Mouse (Mus musculus) embryonic facial prominence, embryonic 13.5 days (tissue): ENCODE data around the gene Cep112. TPM values are rescaled to one million over a fixed set of nuclear protein-coding genes. Genes with fewer than 3 reads are reported as not detected.

Source experiments
- ATAC-seq: fragments of 200-750 bp; cut with Nextera tagmentation; 2 replicates; pipeline ENCODE4 v1.8.0; 2017; ENCODE audit warnings: low read depth; ENCODE audit not compliant: insufficient number of reproducible peaks, insufficient read depth, low FRiP score, low TSS enrichment
- H3K27ac ChIP-seq: fragments of 300-500 bp; sonication (generic); 2 replicates; pipeline ENCODE4 v1.5.1; 2015; ENCODE audit warnings: moderate library complexity, mild to moderate bottlenecking, inconsistent platforms
- H3K27me3 ChIP-seq: fragments of 300-500 bp; sonication (generic); 2 replicates; pipeline ENCODE4 v1.6.1; 2015; ENCODE audit warnings: mild to moderate bottlenecking, inconsistent platforms
- H3K36me3 ChIP-seq: fragments of 300-500 bp; sonication (generic); 2 replicates; pipeline ENCODE4 v1.6.1; 2015; ENCODE audit warnings: mild to moderate bottlenecking, inconsistent platforms
- H3K4me1 ChIP-seq: fragments of 300-500 bp; sonication (generic); 2 replicates; pipeline ENCODE4 v1.6.1; 2015; ENCODE audit warnings: inconsistent platforms
- H3K4me2 ChIP-seq: fragments of 300-500 bp; sonication (generic); 2 replicates; pipeline ENCODE4 v1.6.1; 2015; ENCODE audit warnings: moderate library complexity, mild to moderate bottlenecking, inconsistent platforms
- H3K4me3 ChIP-seq: fragments of 300-500 bp; sonication (generic); 2 replicates; pipeline ENCODE4 v1.5.1; 2015; ENCODE audit warnings: mild to moderate bottlenecking, inconsistent platforms
- H3K9ac ChIP-seq: fragments of 300-500 bp; sonication (generic); 2 replicates; pipeline ENCODE4 v1.6.1; 2015; ENCODE audit warnings: mild to moderate bottlenecking, inconsistent platforms
- H3K9me3 ChIP-seq: fragments of 300-500 bp; sonication (generic); 2 replicates; pipeline ENCODE4 v1.6.1; 2016; ENCODE audit warnings: inconsistent platforms
- WGBS: fragments of 180-500 bp; shearing (Covaris S2); methylation state at CpG from one replicate; pipeline ENCODE4 v1.1.7; 2015; ENCODE audit warnings: mixed read lengths; 5-methylcytosine and 5-hydroxymethylcytosine counted together
- polyA plus RNA-seq: library from polyadenylated mRNA; unstranded; fragments of >200 nt; fragmentation: Nextera tagmentation; extraction: Ambion mirVana; gene quantifications from 2 replicates; pipeline ENCODE4 v1.2.1, GENCODE M21; 2015

The Cep112 gene
- polyA plus RNA-seq, 1 experiment from 2014 or later = 21.9 TPM

GRCm38 (mm10) chr11:108418540-108418939, 6.5 kb upstream of the Cep112 start:
- no peak overlapping the region for H3K27ac ChIP-seq
- peaks cover 15% of the 10 kb centered on the region; the same call in 1 of the 2 replicates for H3K4me1 ChIP-seq
- WGBS = 28% methylated on average over 1 of the region's 1 CpGs
- H3K9ac ChIP-seq = no peak overlapping the region
- no peaks in the 10 kb centered on the region for H3K36me3 ChIP-seq
- no peak overlapping the region for H3K4me2 ChIP-seq
- ATAC-seq = no peak
- H3K27me3 ChIP-seq = peaks cover 4% of the 10 kb centered on the region
- no peaks in the 10 kb centered on the region for H3K9me3 ChIP-seq
- H3K4me3 ChIP-seq = no peak overlapping the region

DNA sequence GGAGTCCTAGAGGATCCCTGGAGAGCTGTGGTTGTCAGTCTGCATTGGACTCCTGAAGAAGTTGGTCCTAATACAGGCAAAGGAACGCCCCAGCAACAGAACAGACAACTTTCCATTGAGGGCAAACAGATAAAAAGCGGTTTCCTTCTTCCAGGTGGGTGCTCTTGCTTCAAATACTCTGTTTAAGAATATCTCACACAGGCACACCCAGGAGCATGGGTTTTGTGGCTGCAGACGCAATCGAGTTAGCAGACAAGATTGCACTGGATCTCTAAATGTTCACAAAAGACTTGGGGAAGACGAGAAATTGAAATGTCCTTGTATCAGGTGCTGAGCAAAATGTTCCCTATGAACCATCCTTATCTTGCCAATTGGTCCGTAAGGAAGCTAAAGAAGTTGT, 5.8 kb upstream of the Cep112 start:
- no peaks in the 10 kb centered on the region for H3K9me3 ChIP-seq

GRCm38 (mm10) chr11:108420751-108421150, 4.2 kb upstream of the Cep112 start:
- Histone ChIP-seq H3K27ac (no peak overlapping the region), H3K9ac (no peak overlapping the region), H3K36me3 (no peaks in the 10 kb centered on the region), H3K27me3 (peaks cover 5% of the 10 kb centered on the region), H3K4me2 (no peak overlapping the region), H3K4me3 (no peak overlapping the region), H3K9me3 (no peaks in the 10 kb centered on the region), H3K4me1 (peaks cover 20% of the 10 kb centered on the region; the same call in 1 of the 2 replicates)
- WGBS = 83% methylated on average over 4 of the region's 4 CpGs
- no peak for ATAC-seq

More for the DNA sequence above, 5.8 kb upstream of the Cep112 start:
- no peak overlapping the region for H3K9ac ChIP-seq
- no peak overlapping the region for H3K4me2 ChIP-seq
- H3K27ac ChIP-seq = no peak overlapping the region
- H3K4me3 ChIP-seq = no peak overlapping the region
- ATAC-seq = no peak
- peaks cover 5% of the 10 kb centered on the region for H3K27me3 ChIP-seq
- H3K4me1 ChIP-seq = peaks cover 20% of the 10 kb centered on the region; the same call in 1 of the 2 replicates
- no peaks in the 10 kb centered on the region for H3K36me3 ChIP-seq
- 86% methylated on average over 6 of the region's 6 CpGs for WGBS

GRCm38 (mm10) chr11:108423221-108423620, 1.8 kb upstream of the Cep112 start:
- WGBS = 65% methylated on average over 7 of the region's 7 CpGs
- Histone ChIP-seq H3K36me3 (no peaks in the 10 kb centered on the region), H3K27me3 (peaks cover 5% of the 10 kb centered on the region), H3K9me3 (no peaks in the 10 kb centered on the region), H3K4me2 (no peak overlapping the region), H3K4me3 (no peak overlapping the region), H3K27ac (no peak overlapping the region), H3K9ac (no peak overlapping the region), H3K4me1 (peaks cover 23% of the 10 kb centered on the region; the same call in 1 of the 2 replicates)
- ATAC-seq = no peak

DNA sequence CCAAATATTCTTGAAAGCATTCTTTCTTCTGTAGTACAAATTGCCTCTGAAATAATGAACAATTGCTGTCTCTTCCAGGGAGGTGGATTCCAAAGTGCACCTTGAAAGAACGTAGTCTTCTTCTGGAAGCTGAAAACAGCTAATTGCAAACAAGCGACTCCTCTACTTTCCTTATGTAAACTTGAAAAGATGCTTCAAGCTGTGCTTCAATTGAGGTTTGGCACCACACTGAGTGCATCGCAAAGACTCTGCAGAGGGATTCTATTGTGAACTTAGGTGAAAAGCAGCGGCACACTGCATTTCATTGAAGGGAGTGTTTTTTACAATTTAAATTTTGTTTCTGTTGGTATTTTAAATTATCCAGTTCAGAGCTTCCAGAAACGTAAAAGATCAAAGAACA, 881 bp upstream of the Cep112 start:
- H3K27me3 ChIP-seq = peaks cover 5% of the 10 kb centered on the region
- no peak for ATAC-seq
- peaks cover 23% of the 10 kb centered on the region; the same call in 1 of the 2 replicates for H3K4me1 ChIP-seq
- H3K36me3 ChIP-seq = no peaks in the 10 kb centered on the region
- H3K9ac ChIP-seq = peak overlapping the region; percentile 85; the same call in 1 of the 2 replicates
- H3K9me3 ChIP-seq = no peaks in the 10 kb centered on the region
- peak overlapping the region; percentile 74 for H3K4me2 ChIP-seq
- no peak overlapping the region for H3K27ac ChIP-seq
- 6% methylated on average over 5 of the region's 5 CpGs for WGBS
- peak overlapping the region; percentile 74 for H3K4me3 ChIP-seq

- WGBS = 7% methylated on average over 14 of the region's 14 CpGs
- Histone ChIP-seq H3K27ac (peak overlapping the region; percentile 72), H3K4me1 (peaks cover 18% of the 10 kb centered on the region; the same call in 1 of the 2 replicates)
Measured at GRCm38 (mm10) chr11:108425592-108425921, 565 bp downstream of the Cep112 start.

GRCm38 (mm10) chr11:108426086-108426485, 1.1 kb downstream of the Cep112 start:
- H3K9me3 ChIP-seq = no peaks in the 10 kb centered on the region
- H3K9ac ChIP-seq = no peak overlapping the region
- H3K36me3 ChIP-seq = no peaks in the 10 kb centered on the region
- H3K27ac ChIP-seq = no peak overlapping the region
- H3K4me1 ChIP-seq = peaks cover 14% of the 10 kb centered on the region; the same call in 1 of the 2 replicates
- peak overlapping the region; percentile 74 for H3K4me2 ChIP-seq
- peak overlapping the region; percentile 74 for H3K4me3 ChIP-seq
- H3K27me3 ChIP-seq = peaks cover 5% of the 10 kb centered on the region
- no peak for ATAC-seq
- WGBS = 90% methylated on average over 3 of the region's 3 CpGs

More at GRCm38 (mm10) chr11:108425592-108425921, 565 bp downstream of the Cep112 start:
- Histone ChIP-seq H3K4me3 (peak overlapping the region; percentile 74), H3K4me2 (peak overlapping the region; percentile 74), H3K9me3 (no peaks in the 10 kb centered on the region), H3K36me3 (no peaks in the 10 kb centered on the region), H3K9ac (peak overlapping the region; percentile 85), H3K27me3 (peaks cover 5% of the 10 kb centered on the region)
- ATAC-seq = peak; percentile 35; the same call in 1 of the 2 replicates

DNA sequence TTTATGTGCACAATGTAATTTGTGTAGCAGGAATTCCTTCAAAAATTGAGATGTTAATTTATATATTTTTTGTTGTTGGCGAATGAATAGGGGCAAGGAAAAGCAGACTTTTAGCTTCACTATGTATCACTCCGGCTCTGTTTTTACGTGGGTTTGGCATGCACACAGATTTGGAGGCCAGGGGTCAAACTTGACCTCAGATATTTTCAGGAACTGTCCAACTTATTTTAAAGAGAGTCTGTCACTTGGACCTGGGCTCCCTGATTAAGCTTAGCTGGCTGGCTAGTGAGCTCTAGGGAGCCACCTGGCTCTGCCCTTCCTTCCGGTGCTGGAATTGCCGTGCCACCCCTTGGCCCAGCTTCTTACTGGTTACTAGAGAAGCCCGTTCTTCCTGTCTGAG, 2.2 kb downstream of the Cep112 start:
- WGBS = 58% methylated on average over 6 of the region's 6 CpGs
- Histone ChIP-seq H3K27me3 (peaks cover 5% of the 10 kb centered on the region), H3K27ac (no peak overlapping the region), H3K36me3 (no peaks in the 10 kb centered on the region), H3K4me2 (no peak overlapping the region), H3K4me3 (no peak overlapping the region), H3K9me3 (no peaks in the 10 kb centered on the region), H3K4me1 (peaks cover 14% of the 10 kb centered on the region; the same call in 1 of the 2 replicates), H3K9ac (no peak overlapping the region)
- ATAC-seq = no peak

DNA sequence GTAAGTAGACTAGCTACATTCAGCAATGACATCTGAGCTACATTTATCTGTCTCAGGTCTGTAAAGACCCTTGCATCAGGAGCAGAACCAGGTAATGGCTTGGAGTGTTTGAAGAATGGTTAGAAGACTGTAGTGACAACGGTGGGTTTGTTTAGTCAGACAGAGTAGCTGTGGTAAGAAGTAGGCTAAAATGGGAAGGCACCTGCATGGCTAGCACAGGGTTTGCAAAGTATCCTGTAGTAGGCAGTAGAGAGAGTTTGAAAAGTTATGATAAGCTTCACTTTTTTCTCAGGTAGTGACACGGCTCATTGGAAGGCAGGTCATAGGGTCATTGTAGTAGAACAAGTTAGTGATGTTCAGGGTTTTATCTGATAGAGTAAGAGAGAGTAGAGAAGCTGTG, 4.1 kb downstream of the Cep112 start:
- WGBS = 77% methylated on average over 2 of the region's 2 CpGs
- Histone ChIP-seq H3K4me3 (no peak overlapping the region), H3K9ac (no peak overlapping the region), H3K9me3 (no peaks in the 10 kb centered on the region), H3K27ac (no peak overlapping the region), H3K27me3 (no peaks in the 10 kb centered on the region), H3K36me3 (no peaks in the 10 kb centered on the region), H3K4me1 (peaks cover 4% of the 10 kb centered on the region; the same call in 1 of the 2 replicates), H3K4me2 (no peak overlapping the region)
- no peak for ATAC-seq

GRCm38 (mm10) chr11:108443893-108444563, 19.0 kb downstream of the Cep112 start:
- Histone ChIP-seq H3K27me3 (no peaks in the 10 kb centered on the region), H3K4me3 (no peak overlapping the region), H3K9me3 (no peaks in the 10 kb centered on the region), H3K4me1 (no peaks in the 10 kb centered on the region), H3K9ac (no peak overlapping the region), H3K36me3 (0 out of 2 replicates have a peak, but pooled peaks cover 7% of the 10 kb centered on the region), H3K27ac (no peak overlapping the region), H3K4me2 (no peak overlapping the region)
- no peak for ATAC-seq
- 82% methylated on average over 11 of the region's 11 CpGs for WGBS

DNA sequence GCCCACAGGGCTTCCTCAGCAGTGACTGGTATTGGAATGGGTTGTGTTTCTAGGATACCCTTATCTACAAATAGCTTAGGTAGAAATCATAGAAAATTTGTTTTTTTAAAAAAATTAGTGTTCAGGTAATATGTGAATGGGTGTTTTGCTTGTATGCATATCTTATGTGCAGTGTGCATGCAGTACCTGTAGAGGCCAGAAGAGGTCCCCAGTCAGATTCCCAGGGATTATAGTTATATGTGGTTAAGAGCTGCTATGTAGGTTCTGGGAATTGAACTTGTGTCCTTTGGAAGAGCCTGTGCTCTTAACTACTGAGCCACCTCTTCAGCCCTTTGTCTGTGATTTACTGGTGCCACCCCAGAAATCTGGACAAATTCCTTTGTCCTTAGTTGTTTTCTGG, 22.2 kb downstream of the Cep112 start:
- Histone ChIP-seq H3K4me2 (no peak overlapping the region), H3K9me3 (0 out of 2 replicates have a peak, but pooled peaks cover 6% of the 10 kb centered on the region), H3K4me1 (peaks cover 6% of the 10 kb centered on the region; the same call in 1 of the 2 replicates), H3K4me3 (no peak overlapping the region), H3K27me3 (no peaks in the 10 kb centered on the region), H3K27ac (no peak overlapping the region), H3K36me3 (peaks cover 6% of the 10 kb centered on the region), H3K9ac (no peak overlapping the region)
- ATAC-seq = no peak

DNA sequence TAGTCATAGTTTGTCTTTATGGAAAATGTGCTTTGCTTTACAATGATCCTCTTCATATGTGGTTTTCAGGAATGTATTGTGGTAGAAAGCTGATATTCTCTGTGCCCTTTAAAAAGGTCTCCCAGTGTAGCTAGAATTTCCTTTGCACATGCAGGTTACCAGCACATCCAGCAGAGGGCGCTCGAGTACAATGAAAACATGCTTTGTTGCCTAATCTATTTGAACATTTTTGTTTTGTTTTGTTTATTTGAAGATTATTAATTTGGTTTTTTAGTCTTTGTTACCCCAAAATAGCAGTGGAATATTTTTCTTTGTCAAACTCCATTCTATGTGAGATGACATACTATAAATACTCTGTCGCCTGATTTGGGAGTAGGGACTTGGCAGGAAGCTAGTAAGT, 24.8 kb downstream of the Cep112 start:
- WGBS = 27% methylated on average over 3 of the region's 3 CpGs
- ATAC-seq = no peak
- Histone ChIP-seq H3K4me3 (no peak overlapping the region), H3K9ac (no peak overlapping the region), H3K27ac (no peak overlapping the region), H3K27me3 (no peaks in the 10 kb centered on the region), H3K4me1 (peaks cover 6% of the 10 kb centered on the region; the same call in 1 of the 2 replicates), H3K36me3 (peaks cover 6% of the 10 kb centered on the region), H3K4me2 (no peak overlapping the region), H3K9me3 (0 out of 2 replicates have a peak, but pooled peaks cover 6% of the 10 kb centered on the region)
